Mouse (Mus musculus): ENCODE data around the gene Cpne2.
A peak's percentile ranks its signal among the peaks of the same experiment; 100 is the strongest.

Cpne2 gene

DNA sequence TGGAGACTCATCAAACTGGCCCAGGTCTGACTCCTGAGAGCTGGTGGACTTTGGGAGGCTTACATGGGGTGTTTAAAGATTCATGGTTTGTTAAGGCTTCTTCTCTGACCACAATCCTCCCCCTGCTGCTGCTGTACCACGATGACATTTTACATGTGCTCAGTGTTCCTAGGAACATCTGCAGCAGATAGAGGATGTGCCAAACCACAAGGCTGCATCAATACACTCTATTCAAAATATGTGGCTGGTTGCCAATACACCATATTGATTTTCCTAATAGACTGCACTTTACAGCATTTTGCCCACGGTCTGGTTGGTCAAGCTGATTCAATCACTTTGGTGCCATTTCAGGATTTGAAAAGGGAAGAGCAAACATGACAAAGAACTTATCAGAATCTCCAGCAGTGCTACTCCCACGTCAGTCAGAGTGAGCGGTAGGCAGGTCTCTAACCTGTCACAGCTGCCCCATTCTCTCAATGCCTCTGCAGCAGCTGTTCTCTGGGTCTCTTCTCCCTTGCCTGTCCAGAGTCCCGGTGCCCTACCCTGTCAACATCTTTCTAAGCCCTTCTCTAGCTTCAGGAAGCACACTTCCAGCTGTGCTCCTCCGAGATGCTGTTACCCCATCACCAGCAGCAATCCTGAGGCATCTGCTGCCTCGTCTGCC, 49.2 kb downstream of the Cpne2 start:
- DNase-seq (ENCODE audit: low read depth, low spot score), result no peak

DNA sequence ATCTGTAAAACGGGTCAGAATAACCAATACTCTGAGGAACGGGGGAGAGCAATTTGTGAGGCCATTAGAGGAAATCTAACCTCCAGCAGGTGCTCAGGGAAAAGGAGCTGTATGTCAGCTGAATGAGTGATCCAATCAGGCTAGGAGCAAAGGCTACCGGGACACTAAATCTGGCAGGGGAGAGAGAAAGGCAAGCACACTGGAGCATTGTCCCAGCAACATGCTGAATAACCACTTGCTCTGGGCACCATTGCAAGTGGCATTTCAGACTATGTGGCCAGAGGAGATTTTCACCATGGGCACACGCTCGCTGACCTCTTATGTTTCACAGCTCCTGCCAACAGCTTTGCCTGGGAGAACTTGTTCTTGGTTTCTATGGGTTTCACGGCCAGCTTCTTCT, 49.8 kb downstream of the Cpne2 start:
- no peak for DNase-seq (ENCODE audit: low read depth, low spot score)

DNA sequence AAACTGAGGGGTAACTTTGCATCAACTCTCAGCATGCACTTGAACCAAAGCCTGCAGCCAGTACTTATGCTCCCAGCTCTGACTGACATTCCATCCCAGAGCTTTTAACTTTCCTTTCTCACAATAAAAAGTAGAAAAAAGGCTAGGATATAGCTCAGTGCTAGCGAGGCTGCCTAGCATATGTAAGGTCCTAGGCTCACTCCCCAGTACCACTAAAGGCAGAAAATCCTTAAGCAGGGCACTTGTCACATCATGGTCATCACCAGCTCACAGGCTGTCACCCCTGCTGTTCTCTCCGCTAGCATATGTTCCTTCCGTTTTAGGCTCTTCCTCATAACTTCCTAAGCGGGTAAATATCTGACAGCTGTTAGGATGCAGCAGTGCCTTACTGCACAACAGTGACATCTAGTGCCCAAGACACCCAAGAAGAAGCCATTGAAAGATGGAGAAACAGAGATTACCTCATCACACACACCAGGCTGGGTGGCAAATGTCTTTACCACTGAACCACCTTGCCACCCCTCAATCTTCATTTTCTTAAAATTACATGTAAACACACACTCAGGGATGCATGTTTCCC, 51.5 kb downstream of the Cpne2 start:
- peak; percentile 46 for DNase-seq (ENCODE audit: low read depth, low spot score)

DNA sequence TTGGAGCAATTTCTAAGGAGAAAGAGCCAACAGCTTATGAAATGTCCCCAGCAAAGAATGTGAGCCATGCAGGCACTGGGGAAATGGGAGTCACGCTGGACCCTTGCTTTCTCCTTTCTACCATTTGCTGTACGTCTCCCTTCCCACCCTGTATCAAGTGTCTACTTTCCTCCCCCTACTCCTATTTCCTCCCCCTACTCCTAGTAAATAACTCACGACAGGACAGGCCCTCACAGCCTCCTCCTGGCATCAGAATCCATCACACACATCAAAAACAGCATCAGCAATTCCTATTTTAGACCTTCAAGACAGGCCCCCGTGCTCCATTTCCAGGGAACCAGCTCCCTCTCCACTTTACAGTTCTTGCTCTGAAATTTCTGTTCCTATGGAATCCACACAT, 58.9 kb downstream of the Cpne2 start:
- no peak for DNase-seq (ENCODE audit: low read depth, low spot score)

DNA sequence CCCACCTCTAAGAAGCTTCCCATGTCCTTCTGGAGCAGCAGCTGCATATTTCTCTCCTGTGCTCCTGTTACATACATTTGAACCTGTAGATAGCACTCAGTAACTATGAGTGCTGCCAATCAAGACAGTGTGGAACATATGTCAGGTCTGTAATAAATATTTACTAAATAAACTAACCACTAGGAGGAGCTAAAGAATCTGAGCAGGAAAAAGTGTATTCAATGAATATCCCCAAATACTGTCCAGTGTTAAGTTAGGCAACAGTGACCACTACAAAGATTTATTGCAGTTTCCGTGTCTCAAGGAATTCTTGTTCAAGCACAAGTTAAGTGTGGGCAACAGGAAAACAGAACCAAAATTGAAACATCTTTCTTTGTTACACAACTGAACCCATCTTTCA, 61.4 kb downstream of the Cpne2 start:
- DNase-seq (ENCODE audit: low read depth, low spot score), result peak; percentile 36

DNA sequence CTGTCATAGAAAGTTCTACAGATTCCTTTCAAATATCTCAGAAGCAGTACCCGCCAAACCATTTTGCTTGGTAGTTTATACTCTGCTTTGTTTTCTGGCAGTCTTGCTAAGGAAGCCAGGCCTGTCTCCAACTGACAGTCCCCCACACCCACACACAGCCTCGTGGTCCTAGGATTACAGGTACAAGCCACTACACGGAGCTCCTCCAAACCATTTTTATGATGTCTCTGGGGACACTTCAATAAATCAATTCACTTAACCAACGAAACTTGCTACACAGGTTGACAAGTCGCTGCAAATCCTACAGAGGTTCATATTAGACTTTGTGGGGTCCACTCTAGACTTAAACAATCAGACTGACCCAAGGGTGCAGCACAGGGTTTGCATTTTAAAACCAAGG, 67.7 kb downstream of the Cpne2 start:
- DNase-seq (ENCODE audit: low read depth, low spot score), result peak; percentile 6

DNA sequence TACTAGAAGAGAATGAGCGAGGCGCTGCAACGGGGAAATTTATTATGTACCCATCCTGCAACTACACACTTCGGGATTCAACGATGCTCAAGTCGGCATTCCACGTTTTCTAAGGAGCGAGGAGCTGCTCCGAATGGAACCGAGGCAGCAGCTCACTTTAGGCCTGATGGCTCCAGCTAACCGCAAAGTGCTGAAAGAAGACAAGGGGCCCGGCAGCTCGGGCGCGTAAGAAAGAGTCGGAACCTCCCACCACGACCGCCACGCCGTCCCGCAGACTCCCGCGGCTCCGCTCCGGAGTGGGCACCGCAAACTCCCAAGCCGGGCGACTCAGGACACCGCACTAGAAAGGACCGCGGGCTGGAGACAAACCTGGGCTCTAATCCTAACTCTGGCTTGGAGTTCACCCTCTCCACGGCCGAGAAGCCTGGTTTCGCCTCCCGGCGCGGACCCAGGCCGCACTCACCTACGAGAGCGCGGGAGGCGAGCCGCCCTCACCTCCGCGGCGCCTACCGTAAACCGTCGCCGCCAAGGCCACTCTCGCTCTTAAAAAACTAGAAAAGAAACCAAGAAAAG, 68.3 kb downstream of the Cpne2 start:
- no peak for DNase-seq (ENCODE audit: low read depth, low spot score)

DNA sequence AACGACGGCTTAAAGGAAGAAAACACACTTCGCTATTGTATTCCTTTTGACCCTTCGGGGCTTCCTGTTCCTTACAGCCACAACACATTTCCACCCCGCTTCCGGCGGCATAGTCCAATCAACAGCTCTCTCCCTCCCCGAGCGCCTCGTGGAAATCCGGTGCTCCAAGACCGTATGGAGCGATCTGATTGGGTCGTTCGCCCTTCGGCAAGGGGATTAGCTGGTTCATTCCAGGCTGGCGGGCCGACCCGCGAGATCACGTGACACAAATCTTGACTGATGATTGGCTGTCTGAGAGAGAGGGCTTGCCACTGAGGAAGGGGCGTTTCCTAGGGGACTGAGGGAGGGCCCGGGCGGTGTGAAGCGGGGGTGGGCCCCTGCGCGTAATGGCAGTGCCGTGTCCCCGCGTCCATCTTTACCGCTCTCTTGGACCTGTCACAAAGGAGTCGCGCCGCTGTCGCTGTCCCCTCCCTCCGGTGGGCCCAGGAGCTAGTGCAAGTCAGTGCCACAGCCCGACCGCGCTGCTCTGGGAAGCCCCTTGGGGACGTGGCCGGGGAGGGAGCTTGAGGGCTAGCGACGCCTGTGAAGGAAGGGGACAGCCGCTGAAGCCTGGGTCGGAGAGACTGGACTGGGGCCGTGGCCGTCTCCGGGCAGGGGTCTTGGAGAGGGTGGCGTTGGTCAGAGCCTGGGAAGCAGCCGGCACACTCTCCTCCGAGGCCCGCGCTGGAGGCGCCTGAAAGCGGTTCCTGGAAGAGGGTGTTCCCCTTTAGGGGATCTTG, 69.0 kb downstream of the Cpne2 start, which contains the start of the genes Rspry1 and Fam192a:
Gene Rspry1, plus strand, starts transcription at position 331 of the 779 bp plus-strand sequence.
Gene Fam192a, minus strand, starts transcription at position 391 of the 779 bp plus-strand sequence.
- peak; percentile 100 for DNase-seq (ENCODE audit: low read depth, low spot score)

DNA sequence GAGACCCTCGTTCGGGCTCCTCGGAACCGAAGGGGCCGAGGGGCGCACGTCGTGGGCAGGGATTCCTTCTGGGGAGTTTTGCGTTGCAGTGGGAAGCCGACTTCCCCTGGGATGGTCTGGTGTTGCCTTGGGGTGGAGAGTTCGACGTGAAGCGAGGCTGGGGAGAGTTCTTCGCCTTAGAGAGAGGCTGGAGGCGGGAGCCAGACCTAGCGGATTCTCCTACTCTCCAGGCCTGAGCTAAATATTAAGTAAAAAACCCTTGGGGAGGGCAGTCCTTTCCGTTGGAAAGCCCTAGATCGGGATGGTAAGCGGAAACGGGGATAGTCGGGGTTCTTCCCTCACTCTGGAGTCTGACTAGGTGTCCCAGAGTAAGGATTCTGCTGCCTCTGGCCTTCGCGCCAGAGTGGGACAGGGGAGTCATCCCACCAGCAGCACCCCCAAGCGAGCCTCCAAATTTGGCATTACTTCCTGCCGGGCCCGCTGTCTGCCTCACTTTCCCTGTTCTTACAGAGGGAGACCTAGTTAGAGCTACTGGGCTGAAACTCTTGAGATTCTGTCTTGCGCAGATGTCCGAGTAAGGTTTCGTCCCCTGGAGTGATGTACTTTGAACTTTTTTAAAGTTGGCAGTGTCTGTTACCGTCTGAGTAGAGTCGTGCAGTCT, 69.8 kb downstream of the Cpne2 start:
- DNase-seq (ENCODE audit: low read depth, low spot score), result peak; percentile 43

DNA sequence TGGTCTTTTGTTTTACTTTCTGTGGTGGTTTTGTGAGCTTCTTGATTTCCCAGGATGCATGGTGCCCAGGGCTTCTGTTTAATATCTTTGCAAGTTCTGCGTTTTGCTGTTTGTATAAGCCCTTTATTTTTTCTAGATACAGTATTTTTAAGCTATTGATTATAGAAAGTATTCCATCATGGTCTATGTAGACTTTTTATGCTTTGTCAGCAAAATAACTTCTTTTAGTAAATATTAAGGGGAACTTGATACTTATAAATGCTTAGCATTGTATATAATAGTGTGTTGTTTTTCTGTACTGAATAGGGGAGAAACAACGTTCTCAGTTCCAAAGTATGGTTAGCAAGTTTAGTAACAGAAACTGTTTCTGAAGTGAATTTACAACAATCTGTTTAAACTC, 71.2 kb downstream of the Cpne2 start:
- DNase-seq (ENCODE audit: low read depth, low spot score), result no peak

DNA sequence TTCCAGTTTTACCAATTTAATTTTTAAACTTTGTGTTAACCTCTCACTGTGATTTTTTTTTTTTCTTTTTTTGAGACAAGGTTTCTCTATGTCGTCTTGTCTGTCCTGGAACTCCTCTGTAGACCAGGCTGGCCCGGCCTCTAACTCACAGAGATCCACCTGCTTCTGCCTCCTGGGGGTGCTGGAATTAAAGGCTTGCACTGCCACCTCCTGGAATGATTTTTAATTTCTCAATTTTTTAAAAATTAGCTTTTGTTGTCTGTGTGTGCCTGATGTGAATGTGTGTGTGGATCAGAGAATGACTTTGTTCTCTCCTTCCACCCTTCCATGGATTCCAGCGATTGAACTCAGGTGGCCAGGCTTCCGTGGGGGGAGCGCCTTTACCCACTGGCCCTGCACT, 74.3 kb downstream of the Cpne2 start:
- peak; percentile 30 for DNase-seq (ENCODE audit: low read depth, low spot score)
